Mouse (Mus musculus): Measurements from ENCODE around the gene Fgf4. TPM values are rescaled to one million over a fixed set of nuclear protein-coding genes. Genes with fewer than 3 reads are reported as not detected.
A peak's percentile ranks its signal among the peaks of the same experiment; 100 is the strongest.

Fgf4 gene
- not detected in 2 replicates for polyA plus RNA-seq (2015; fragmentation: Nextera tagmentation; extraction: Ambion mirVana)

DNA sequence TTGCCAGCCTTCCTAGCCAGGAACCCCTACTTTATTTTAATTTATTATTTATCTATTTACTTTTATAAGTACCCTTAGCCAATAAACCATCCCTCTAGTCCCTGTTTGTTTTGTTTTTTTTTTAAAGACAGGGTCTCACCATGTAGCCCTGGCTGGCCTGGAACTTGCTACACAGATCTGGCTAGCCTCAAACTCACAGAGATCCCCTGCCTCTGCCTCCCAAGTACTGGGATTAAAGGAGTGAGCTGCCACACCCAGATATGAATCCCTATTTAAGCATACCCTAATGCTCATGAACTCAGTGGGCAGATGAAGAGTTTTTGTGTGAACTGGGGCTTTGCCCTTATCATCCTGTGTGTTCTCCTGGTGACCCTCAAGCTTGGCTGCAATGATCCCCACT is at the start of gene Fgf4:
Gene Fgf4, plus strand, starts transcription at position 301 of the 400 bp plus-strand sequence.
- Histone ChIP-seq H3K36me3 (ENCODE audit: poor library complexity, severe bottlenecking) (no peaks in the 10 kb centered on the region), H3K4me1 (no peaks in the 10 kb centered on the region), H3K9ac (no peak within 1 kb of the TSS), H3K9me3 (replicated peaks) (no peaks in the 10 kb centered on the region), H3K4me2 (no peak within 1 kb of the TSS), H3K27me3 (peaks cover 24% of the 10 kb centered on the region), H3K27ac (no peak within 1 kb of the TSS), H3K4me3 (no peak within 1 kb of the TSS)
- ATAC-seq, result no peak

DNA sequence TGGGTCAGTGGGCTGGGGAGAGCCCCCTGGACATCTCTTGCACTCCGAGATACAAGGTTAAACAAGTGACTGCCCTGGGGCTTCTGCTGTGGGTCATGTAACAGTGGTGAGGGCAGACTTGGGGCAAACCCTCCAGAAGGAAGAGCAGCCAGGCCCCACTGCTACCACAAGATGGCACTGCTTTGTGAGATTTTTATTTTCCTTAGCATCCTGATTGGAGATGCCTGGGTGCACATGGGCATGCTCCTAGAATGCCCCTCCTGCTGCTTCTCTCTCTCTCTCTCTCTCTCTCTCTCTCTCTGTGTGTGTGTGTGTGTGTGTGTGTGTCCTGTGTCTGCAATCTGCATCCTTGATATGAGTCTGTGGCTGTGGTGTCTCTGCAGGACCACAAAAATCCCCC is 48.7 kb upstream of the Fgf4 start:
- ATAC-seq, result 0 out of 2 replicates have a peak, but pooled peaks have one; percentile 41
- H3K4me1 ChIP-seq, result no peaks in the 10 kb centered on the region

DNA sequence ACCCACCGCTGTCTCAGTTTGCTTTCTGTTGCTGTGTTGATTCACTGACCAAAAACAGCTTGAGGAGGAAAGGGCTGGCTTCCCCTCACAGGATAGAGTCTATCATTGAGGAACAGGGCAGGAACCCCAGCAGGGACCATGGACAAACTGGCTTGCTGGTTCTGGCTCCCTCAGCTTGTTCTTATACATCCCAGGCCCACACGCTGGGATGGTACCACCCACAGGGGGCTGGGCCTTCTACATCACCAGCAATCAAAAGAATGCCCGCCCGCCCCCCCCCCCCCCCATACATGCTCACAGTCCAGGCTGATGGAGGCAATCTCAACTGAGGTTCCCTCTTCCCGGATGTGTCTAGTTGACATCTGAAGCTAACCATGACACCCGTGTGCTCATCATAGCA is 40.1 kb upstream of the Fgf4 start:
- ATAC-seq, result no peak
- no peak overlapping the region for H3K4me3 ChIP-seq

More for the DNA sequence above, 48.7 kb upstream of the Fgf4 start:
- H3K9ac ChIP-seq, result no peak overlapping the region
- no peaks in the 10 kb centered on the region for H3K36me3 ChIP-seq (ENCODE audit: poor library complexity, severe bottlenecking)
- no peak overlapping the region for H3K4me3 ChIP-seq
- no peaks in the 10 kb centered on the region for H3K9me3 ChIP-seq (replicated peaks)
- no peak overlapping the region for H3K4me2 ChIP-seq
- WGBS, result 62% methylated on average over 1 of the region's 1 CpGs
- no peak overlapping the region for H3K27ac ChIP-seq
- H3K27me3 ChIP-seq, result peaks cover 39% of the 10 kb centered on the region

DNA sequence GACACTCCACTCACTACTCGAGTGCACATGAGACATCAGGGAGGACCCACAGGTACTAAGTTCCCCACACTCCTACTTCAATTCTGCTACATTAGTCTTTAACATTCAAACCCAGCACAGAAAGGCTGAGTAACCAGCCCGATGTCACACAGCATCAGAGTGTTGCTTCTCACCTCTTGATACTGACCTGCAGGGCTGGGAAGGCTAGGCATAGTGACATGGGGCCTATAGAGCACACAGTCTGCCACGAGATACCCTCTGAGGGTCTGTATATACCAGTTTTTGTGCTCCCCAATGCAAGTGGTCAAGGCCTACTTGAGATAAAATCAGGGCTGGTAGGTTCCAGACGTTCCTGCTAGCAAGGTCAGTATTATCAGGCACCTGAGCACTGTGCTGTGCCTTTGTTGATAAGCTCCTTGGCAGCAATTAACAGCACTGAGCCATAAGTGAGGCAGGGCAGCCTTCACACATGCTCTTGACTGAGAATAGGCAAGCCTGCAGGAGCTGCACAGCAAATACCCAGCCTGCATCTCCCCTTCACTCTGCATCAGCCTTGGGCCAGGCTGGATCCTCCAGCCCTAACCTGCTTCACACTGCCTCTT is 39.1 kb upstream of the Fgf4 start:
- Histone ChIP-seq H3K9me3 (replicated peaks) (no peaks in the 10 kb centered on the region), H3K9ac (no peak overlapping the region), H3K36me3 (ENCODE audit: poor library complexity, severe bottlenecking) (no peaks in the 10 kb centered on the region), H3K4me2 (no peak overlapping the region), H3K4me1 (no peaks in the 10 kb centered on the region), H3K27ac (no peak overlapping the region), H3K27me3 (0 out of 2 replicates have a peak, but pooled peaks cover 4% of the 10 kb centered on the region), H3K4me3 (no peak overlapping the region)
- ATAC-seq, result no peak
- WGBS, result 71% methylated on average over 4 of the region's 4 CpGs

More for the DNA sequence above, 40.1 kb upstream of the Fgf4 start:
- H3K36me3 ChIP-seq (ENCODE audit: poor library complexity, severe bottlenecking), result no peaks in the 10 kb centered on the region
- no peak overlapping the region for H3K4me2 ChIP-seq
- no peaks in the 10 kb centered on the region for H3K4me1 ChIP-seq
- no peaks in the 10 kb centered on the region for H3K9me3 ChIP-seq (replicated peaks)
- H3K27me3 ChIP-seq, result 0 out of 2 replicates have a peak, but pooled peaks cover 6% of the 10 kb centered on the region
- H3K27ac ChIP-seq, result no peak overlapping the region
- H3K9ac ChIP-seq, result no peak overlapping the region
- WGBS, result 74% methylated on average over 6 of the region's 6 CpGs

DNA sequence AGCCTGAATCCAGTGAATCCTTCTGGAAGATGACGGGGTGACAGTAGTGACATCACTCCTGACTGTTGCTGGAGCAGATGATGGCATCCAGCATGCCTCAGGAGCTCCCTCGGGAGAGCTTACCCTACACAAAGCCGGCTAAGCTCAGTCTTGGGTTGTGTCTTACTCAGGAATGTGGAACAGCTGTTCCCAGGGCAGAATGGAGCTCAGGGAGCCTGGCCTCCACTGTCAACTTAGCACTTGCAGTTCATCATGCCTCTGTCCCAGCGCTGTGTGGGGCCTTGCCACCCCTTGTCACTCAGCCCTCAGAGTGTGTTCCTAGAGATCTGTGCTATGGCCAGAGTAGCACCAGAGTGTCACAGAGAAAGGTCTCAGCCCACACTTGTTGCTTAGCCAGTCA is 35.6 kb upstream of the Fgf4 start:
- Histone ChIP-seq H3K27ac (no peak overlapping the region), H3K9me3 (replicated peaks) (no peaks in the 10 kb centered on the region), H3K9ac (no peak overlapping the region), H3K4me2 (no peak overlapping the region), H3K36me3 (ENCODE audit: poor library complexity, severe bottlenecking) (no peaks in the 10 kb centered on the region), H3K4me3 (no peak overlapping the region), H3K27me3 (no peaks in the 10 kb centered on the region), H3K4me1 (no peaks in the 10 kb centered on the region)
- WGBS, result 55% methylated on average over 4 of the region's 4 CpGs
- no peak for ATAC-seq

DNA sequence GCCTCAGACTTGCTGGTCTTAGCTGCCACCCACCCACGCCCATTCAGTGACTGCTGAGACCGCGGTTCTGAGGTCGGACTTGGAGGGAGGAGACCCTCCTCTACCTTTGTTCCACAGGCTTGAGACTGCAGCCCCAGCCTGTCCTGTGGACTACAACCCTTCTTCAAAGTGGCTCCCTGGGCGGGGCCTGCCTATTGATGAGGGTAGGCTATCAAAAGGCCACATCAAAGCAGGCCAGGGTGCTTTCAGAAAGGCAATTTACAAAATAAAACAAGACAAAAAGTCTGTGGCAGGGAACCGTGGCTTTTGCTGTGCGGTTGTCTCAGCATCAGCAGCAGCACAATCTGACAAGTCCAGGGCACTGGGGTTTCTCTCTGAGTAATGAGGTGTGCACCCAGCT is 25.3 kb upstream of the Fgf4 start:
- Histone ChIP-seq H3K4me2 (no peak overlapping the region), H3K4me3 (no peak overlapping the region), H3K36me3 (ENCODE audit: poor library complexity, severe bottlenecking) (no peaks in the 10 kb centered on the region), H3K9me3 (replicated peaks) (peaks cover 5% of the 10 kb centered on the region), H3K9ac (no peak overlapping the region), H3K27ac (no peak overlapping the region), H3K27me3 (no peaks in the 10 kb centered on the region), H3K4me1 (peaks cover 11% of the 10 kb centered on the region)
- ATAC-seq, result no peak
- 24% methylated on average over 7 of the region's 7 CpGs for WGBS

DNA sequence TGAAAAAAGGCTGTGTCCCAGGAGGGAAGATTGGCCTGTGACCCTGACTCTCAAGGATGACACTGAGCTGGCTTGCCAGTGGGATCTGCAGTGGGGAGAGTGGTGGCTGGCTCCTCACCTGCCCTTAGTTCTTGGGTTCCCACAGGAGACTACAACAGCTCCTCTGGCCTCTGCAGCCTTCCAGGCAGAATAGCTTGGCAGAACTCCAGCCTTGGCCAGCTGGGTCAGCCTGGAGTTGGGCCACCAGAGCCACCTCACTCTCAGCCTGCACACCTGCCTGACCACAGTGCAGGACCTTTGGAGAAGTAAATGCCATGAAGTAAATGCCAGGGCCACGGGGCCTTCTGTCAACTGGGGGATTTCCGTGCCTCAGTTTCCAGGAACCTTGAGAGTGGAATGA is 23.2 kb upstream of the Fgf4 start:
- no peaks in the 10 kb centered on the region for H3K9me3 ChIP-seq (replicated peaks)
- H3K4me2 ChIP-seq, result no peak overlapping the region
- ATAC-seq, result no peak
- H3K27me3 ChIP-seq, result no peaks in the 10 kb centered on the region
- H3K9ac ChIP-seq, result no peak overlapping the region
- 83% methylated on average over 2 of the region's 2 CpGs for WGBS
- peaks cover 11% of the 10 kb centered on the region for H3K4me1 ChIP-seq
- H3K4me3 ChIP-seq, result no peak overlapping the region
- H3K36me3 ChIP-seq (ENCODE audit: poor library complexity, severe bottlenecking), result no peaks in the 10 kb centered on the region
- H3K27ac ChIP-seq, result no peak overlapping the region

DNA sequence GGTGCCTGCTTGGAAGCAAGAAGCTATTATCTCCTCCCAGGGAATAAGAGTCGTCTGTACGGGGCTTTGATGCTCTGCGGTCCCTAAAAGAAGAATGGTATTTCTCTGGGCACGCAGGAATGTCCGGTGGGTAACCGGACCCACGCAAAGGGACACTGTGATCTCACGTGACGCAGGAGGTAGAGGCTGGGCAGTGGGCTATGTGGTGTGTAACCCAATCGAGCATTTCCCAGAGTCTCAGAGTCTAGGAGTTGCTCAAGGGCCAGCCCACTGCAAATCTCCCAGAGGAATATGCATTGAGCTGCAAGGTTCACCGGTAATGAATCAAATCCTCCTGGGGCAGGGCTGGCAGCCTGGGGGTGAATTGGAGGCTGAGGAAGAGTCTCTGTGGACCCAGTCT is 18.8 kb upstream of the Fgf4 start:
- no peaks in the 10 kb centered on the region for H3K9me3 ChIP-seq (replicated peaks)
- H3K36me3 ChIP-seq (ENCODE audit: poor library complexity, severe bottlenecking), result no peaks in the 10 kb centered on the region
- no peak overlapping the region for H3K27ac ChIP-seq
- H3K27me3 ChIP-seq, result 0 out of 2 replicates have a peak, but pooled peaks cover under 1% of the 10 kb centered on the region
- H3K9ac ChIP-seq, result no peak overlapping the region
- peaks cover 8% of the 10 kb centered on the region for H3K4me1 ChIP-seq
- H3K4me3 ChIP-seq, result no peak overlapping the region
- ATAC-seq, result no peak
- WGBS, result 50% methylated on average over 11 of the region's 11 CpGs
- H3K4me2 ChIP-seq, result no peak overlapping the region

DNA sequence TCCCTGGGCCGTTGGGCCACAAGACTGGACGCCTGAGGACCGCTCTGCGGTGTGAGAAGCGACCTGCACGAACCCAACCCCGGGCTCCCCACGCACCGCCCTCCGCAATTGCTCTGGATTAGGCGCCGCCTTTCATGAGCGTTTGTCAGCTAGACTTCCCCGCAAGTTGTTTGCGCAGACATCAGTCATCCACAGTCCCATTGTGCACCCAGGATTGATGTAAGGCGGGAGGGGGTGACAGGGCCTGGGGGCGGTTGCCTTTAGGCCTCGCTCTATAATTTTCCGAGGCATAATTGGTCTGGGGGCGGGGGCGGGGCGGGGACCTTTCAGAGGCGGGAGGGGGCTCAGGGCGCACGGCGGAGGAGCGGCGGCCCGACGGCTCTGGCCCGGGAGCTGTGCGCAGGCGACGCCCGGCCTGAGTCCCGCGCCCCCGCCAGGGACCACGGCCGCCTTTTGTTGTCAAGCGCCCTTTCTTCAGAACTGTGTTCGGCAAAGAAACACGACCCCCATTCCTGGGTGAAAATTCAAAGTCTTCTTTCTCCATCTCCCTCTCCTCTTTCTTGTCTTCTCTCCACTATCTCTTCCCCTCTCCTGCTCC is 9.2 kb upstream of the Fgf4 start, which contains the start of gene Fgf3:
Gene Fgf3, plus strand, starts transcription at position 193 of the 598 bp plus-strand sequence.
- Histone ChIP-seq H3K27ac (no peak within 1 kb of the TSS), H3K27me3 (peaks cover 89% of the 10 kb centered on the region), H3K9me3 (replicated peaks) (no peaks in the 10 kb centered on the region), H3K4me3 (peak within 1 kb of the TSS; percentile 38), H3K4me2 (peak within 1 kb of the TSS; percentile 66), H3K4me1 (peaks cover 23% of the 10 kb centered on the region), H3K9ac (peak within 1 kb of the TSS; percentile 47), H3K36me3 (ENCODE audit: poor library complexity, severe bottlenecking) (no peaks in the 10 kb centered on the region)
- WGBS, result under 1% methylated on average over 43 of the region's 43 CpGs
- peak; percentile 71 for ATAC-seq

DNA sequence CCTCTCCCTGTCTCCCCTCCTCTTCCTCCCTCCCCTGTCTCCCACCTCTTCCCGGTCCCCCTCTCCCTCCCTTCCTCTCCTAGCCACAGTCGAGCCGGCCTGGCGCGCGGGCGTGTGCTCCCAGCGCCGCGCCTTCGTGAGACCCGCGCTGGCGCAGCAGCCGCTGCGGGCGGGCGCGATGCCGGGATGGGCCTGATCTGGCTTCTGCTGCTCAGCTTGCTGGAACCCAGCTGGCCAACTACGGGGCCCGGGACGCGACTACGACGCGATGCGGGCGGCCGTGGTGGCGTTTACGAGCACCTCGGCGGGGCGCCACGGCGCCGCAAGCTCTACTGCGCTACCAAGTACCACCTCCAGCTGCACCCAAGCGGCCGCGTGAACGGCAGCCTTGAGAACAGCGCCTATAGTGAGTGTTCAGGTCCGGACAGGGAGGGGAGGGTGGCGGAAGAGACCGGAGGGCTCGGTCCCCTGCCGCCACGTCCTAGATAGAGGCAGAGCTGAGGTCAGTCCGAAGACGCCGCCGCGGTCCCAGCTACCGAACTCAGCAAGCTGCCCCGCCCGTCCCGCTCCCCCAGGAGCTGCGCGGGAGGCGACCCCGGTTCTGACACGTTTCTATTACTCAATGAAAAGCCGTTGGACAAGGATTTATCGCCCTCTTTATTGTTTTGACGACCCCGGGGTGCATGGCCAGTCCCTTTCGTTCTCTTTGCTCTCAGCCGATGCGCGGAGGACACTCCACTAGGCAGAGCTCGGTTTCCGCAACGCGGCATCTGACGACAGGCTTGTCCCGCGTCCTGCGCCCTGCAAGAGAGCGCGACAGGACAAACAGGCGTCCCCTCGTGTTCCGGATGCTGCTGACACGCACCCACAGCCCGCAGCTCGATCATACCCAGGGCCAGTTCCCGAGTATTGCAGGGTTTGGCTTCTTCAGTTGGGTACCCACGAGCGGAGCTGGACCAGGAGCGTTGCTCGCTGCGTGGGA is 8.4 kb upstream of the Fgf4 start:
- Histone ChIP-seq H3K4me3 (peak overlapping the region; percentile 38), H3K36me3 (ENCODE audit: poor library complexity, severe bottlenecking) (no peaks in the 10 kb centered on the region), H3K4me1 (peaks cover 23% of the 10 kb centered on the region), H3K27me3 (peaks cover 89% of the 10 kb centered on the region), H3K4me2 (peak overlapping the region; percentile 66), H3K9ac (peak overlapping the region; percentile 47), H3K27ac (no peak overlapping the region), H3K9me3 (replicated peaks) (no peaks in the 10 kb centered on the region)
- peak; percentile 70 for ATAC-seq
- under 1% methylated on average over 92 of the region's 94 CpGs for WGBS

DNA sequence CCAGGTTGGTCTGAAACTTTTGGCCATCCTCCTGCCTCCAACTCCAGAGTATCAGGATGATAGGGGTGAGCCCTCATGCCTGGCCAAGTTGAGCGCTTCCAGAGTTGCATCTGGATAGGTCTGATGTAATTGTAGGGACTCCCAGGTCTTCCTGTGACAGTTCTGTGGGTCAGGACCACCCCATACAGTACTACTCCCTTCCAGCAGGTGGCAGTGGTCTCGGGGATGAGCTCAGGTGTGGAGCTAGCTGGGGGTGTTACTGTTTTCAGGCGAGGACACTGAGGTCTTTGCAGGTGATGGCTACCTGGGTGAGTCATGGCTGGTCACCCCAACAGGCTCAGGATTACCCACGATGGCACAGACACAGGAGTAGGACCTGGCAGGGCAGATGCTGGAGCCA is 1.0 kb upstream of the Fgf4 start:
- H3K36me3 ChIP-seq (ENCODE audit: poor library complexity, severe bottlenecking), result no peaks in the 10 kb centered on the region
- H3K9ac ChIP-seq, result no peak overlapping the region
- no peak overlapping the region for H3K27ac ChIP-seq
- H3K4me1 ChIP-seq, result no peaks in the 10 kb centered on the region
- H3K9me3 ChIP-seq (replicated peaks), result no peaks in the 10 kb centered on the region
- ATAC-seq, result no peak; the same call in 1 of the 2 replicates
- 25% methylated on average over 4 of the region's 4 CpGs for whole genome bisulfite sequencing
- peaks cover 33% of the 10 kb centered on the region for H3K27me3 ChIP-seq
- H3K4me3 ChIP-seq, result no peak overlapping the region
- no peak overlapping the region for H3K4me2 ChIP-seq

DNA sequence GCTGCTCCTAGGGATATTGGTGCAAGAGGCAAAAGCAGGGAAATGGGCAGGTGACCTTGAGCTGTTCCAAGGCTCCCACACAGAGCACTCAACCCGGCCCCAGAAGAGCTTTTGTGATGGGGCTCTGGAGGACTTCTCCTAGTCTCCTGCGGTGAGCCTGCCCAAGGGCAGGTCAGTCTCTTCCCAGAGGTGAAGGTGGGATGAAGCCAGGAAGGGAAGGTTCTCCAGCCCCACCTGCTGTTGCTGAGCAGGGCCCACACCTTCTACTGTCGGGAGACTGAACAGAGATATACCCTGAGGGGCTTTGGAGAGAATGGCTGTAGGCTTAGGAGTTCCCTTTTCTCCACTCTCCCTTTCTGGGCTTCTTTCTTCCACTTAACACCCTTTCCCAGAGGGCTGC is 4.2 kb downstream of the Fgf4 start:
- Histone ChIP-seq H3K9ac (no peak overlapping the region), H3K4me1 (no peaks in the 10 kb centered on the region), H3K27me3 (peaks cover 22% of the 10 kb centered on the region), H3K4me2 (no peak overlapping the region), H3K36me3 (ENCODE audit: poor library complexity, severe bottlenecking) (no peaks in the 10 kb centered on the region), H3K27ac (no peak overlapping the region), H3K4me3 (no peak overlapping the region), H3K9me3 (replicated peaks) (no peaks in the 10 kb centered on the region)
- WGBS, result 56% methylated on average over 3 of the region's 3 CpGs
- ATAC-seq, result no peak
